Mouse (Mus musculus) monocyte, adult 5-6 weeks (primary cell): ENCODE data around the gene Samd4. TPM values are rescaled to one million over a fixed set of nuclear protein-coding genes. Genes with fewer than 3 reads are reported as not detected.

Experiments used
- ATAC-seq: fragments of 153-309, 156-312 bp; replicated peaks from 2 replicates; pipeline ENCODE4 v1.8.0; 2017; ENCODE audit warnings: mild to moderate bottlenecking; ENCODE audit not compliant: low TSS enrichment, insufficient number of reproducible peaks, severe bottlenecking, poor library complexity, low FRiP score
- total RNA-seq: library from RNA; stranded (forward); fragments of 200-1000, 200-491, 200-594 nt; gene quantifications from 3 replicates; pipeline ENCODE4 v1.2.3, GENCODE M21; 2017

The Samd4 gene
- total RNA-seq, 1 experiment from 2014 or later, result not detected

GRCm38 (mm10) chr14:47027431-47028118 lies 144.9 kb downstream of the Samd4 start:
- ATAC-seq, result no peak

GRCm38 (mm10) chr14:47031542-47031941 lies 148.9 kb downstream of the Samd4 start:
- no peak for ATAC-seq

- ATAC-seq, result no peak
Measured at GRCm38 (mm10) chr14:47032140-47032539, 149.5 kb downstream of the Samd4 start.

- ATAC-seq, result no peak
Measured at GRCm38 (mm10) chr14:47033423-47033822, 150.8 kb downstream of the Samd4 start.

- ATAC-seq, result no peak
Measured at GRCm38 (mm10) chr14:47041699-47042098, 159.0 kb downstream of the Samd4 start.

- no peak for ATAC-seq
Measured at GRCm38 (mm10) chr14:47049051-47049450, 166.4 kb downstream of the Samd4 start.

GRCm38 (mm10) chr14:47051743-47052610 lies 169.3 kb downstream of the Samd4 start:
- ATAC-seq, result no peak

GRCm38 (mm10) chr14:47053101-47053500 lies 170.4 kb downstream of the Samd4 start:
- no peak for ATAC-seq

- ATAC-seq, result no peak
Measured at GRCm38 (mm10) chr14:47053824-47054223, 171.2 kb downstream of the Samd4 start.

- no peak for ATAC-seq
Measured at GRCm38 (mm10) chr14:47058969-47059368, 176.3 kb downstream of the Samd4 start.

GRCm38 (mm10) chr14:47065067-47065466 lies 182.4 kb downstream of the Samd4 start:
- no peak for ATAC-seq

- ATAC-seq, result no peak
Measured at GRCm38 (mm10) chr14:47066901-47067300, 184.2 kb downstream of the Samd4 start.

- no peak for ATAC-seq
Measured at GRCm38 (mm10) chr14:47074045-47074666, 191.5 kb downstream of the Samd4 start.

GRCm38 (mm10) chr14:47075010-47075677 lies 192.5 kb downstream of the Samd4 start:
- no peak for ATAC-seq

- ATAC-seq, result no peak
Measured at GRCm38 (mm10) chr14:47075856-47076255, 193.2 kb downstream of the Samd4 start.

- ATAC-seq, result no peak
Measured at GRCm38 (mm10) chr14:47076956-47077575, 194.4 kb downstream of the Samd4 start.

GRCm38 (mm10) chr14:47077576-47077970 lies 194.9 kb downstream of the Samd4 start:
- ATAC-seq, result no peak

GRCm38 (mm10) chr14:47079911-47080310 lies 197.3 kb downstream of the Samd4 start:
- no peak for ATAC-seq

GRCm38 (mm10) chr14:47083311-47083710 lies 200.7 kb downstream of the Samd4 start:
- ATAC-seq, result no peak
